Mouse (Mus musculus) limb, embryonic 14.5 days (tissue): Measurements from ENCODE around the gene Setd6. TPM values are rescaled to one million over a fixed set of nuclear protein-coding genes. Genes with fewer than 3 reads are reported as not detected.
A peak's percentile ranks its signal among the peaks of the same experiment; 100 is the strongest.

Experiments used
- ATAC-seq: fragments of 200-750 bp; cut with Nextera tagmentation; 2 replicates; pipeline ENCODE4 v1.8.0; 2017; ENCODE audit warnings: low read depth, moderate number of reproducible peaks, moderate TSS enrichment; ENCODE audit not compliant: low FRiP score
- DNase-seq: peaks from one replicate; pipeline ENCODE4 v3.0.0-alpha.2; 2015; ENCODE audit warnings: low spot score
- H3K27ac ChIP-seq: fragments of 300-500 bp; sonication (generic); replicated peaks from 2 replicates; pipeline ENCODE4 v1.5.1; 2014; ENCODE audit warnings: low read depth, mild to moderate bottlenecking, low read length, moderate library complexity, mixed read lengths
- H3K27me3 ChIP-seq: fragments of 300-500 bp; sonication (generic); 2 replicates; pipeline ENCODE4 v1.6.1; 2014; ENCODE audit warnings: low read length, mixed read lengths; ENCODE audit not compliant: control insufficient read depth, insufficient read depth
- H3K36me3 ChIP-seq: fragments of 300-500 bp; sonication (generic); 2 replicates; pipeline ENCODE4 v1.6.1; 2014; ENCODE audit warnings: mild to moderate bottlenecking, low read length, moderate library complexity, mixed read lengths; ENCODE audit not compliant: control insufficient read depth, insufficient read depth
- H3K4me1 ChIP-seq: fragments of 300-500 bp; sonication (generic); 2 replicates; pipeline ENCODE4 v1.6.1; 2014; ENCODE audit warnings: antibody characterized with exemption, low read length, mixed read lengths; ENCODE audit not compliant: control insufficient read depth, insufficient read depth
- H3K4me2 ChIP-seq: fragments of 300-500 bp; sonication (generic); replicated peaks from 2 replicates; pipeline ENCODE4 v1.6.1; 2014; ENCODE audit warnings: low read depth, mild to moderate bottlenecking, low read length, moderate library complexity; ENCODE audit not compliant: severe bottlenecking
- H3K4me3 ChIP-seq: fragments of 300-500 bp; sonication (generic); replicated peaks from 2 replicates; pipeline ENCODE4 v1.5.1; 2014; ENCODE audit warnings: low read length
- H3K9ac ChIP-seq: fragments of 300-500 bp; sonication (generic); 2 replicates; pipeline ENCODE4 v1.6.1; 2014; ENCODE audit warnings: mild to moderate bottlenecking, low read depth, low read length, moderate library complexity; ENCODE audit not compliant: severe bottlenecking
- H3K9me3 ChIP-seq: fragments of 300-500 bp; sonication (generic); 2 replicates; pipeline ENCODE4 v1.6.1; 2016; ENCODE audit warnings: low read length; ENCODE audit not compliant: control insufficient read depth
- POLR2A ChIP-seq: fragments of 200-500 bp; IDR thresholded peaks from 2 replicates; pipeline ENCODE4 v1.8.0; 2012; ENCODE audit warnings: inconsistent platforms, mild to moderate bottlenecking, moderate library complexity, borderline replicate concordance; ENCODE audit not compliant: insufficient read depth, insufficient read length; ENCODE audit errors: extremely low read depth
- whole genome bisulfite sequencing: fragments of 180-500 bp; shearing (Covaris S2); extraction: QIAGEN DNeasy Blood & Tissue Kit; methylation state at CpG from one replicate; pipeline ENCODE4 v1.1.7; 2014; 5-methylcytosine and 5-hydroxymethylcytosine counted together
- polyA plus RNA-seq, 2 experiments: library from polyadenylated mRNA; depleted of rRNA in 1 of 2; stranded (reverse) in 1 of 2; unstranded in 1 of 2; fragments of >200 nt; fragmentation: Nextera tagmentation in 1 of 2; extraction: Ambion mirVana in 1 of 2; gene quantifications; 2 replicates each; pipeline versions ENCODE4 v1.2.1 to v1.2.3; 2012 to 2014

Gene Setd6
- polyA plus RNA-seq, 2 experiments = 14.7 to 21.5 TPM

DNA sequence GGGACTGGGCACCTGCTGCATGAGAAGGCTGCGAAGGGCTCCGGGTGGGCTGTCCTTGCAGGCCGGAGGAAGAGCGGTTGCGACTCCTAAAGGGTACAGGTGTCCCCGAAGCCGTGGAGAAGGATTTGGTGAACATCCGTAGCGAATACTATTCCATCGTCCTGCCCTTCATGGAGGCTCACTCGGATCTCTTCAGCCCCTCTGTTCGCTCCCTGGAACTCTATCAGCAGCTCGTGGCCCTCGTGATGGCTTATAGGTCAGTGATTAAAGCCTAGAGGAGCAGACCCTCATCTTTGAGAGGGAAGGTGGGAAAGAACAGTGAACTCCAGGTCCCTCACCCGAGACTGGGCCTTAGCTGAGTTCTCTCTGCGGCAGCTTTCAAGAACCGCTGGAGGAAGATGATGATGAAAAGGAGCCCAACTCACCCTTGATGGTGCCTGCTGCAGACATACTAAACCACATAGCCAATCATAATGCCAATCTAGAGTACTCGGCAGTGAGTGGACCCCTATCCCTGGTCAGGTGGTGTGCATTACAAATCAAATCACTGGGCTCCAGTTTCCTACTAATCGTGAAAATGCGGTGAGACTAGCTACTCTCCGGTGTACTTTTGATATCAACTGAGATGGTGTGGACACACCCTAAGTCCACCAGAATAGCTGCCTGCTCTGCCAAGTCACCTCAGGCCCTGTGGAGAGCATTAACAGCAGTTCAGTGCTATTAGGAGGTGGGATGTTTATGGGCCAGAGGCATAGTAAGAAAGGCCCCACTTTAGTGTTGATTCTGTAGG is 1.1 kb downstream of the Setd6 start:
- H3K27ac ChIP-seq = no peak overlapping the region
- H3K4me1 ChIP-seq = peaks cover 6% of the 10 kb centered on the region; the same call in 1 of the 2 replicates
- no peaks in the 10 kb centered on the region for H3K27me3 ChIP-seq
- no peak for DNase-seq
- peaks cover 46% of the 10 kb centered on the region for H3K36me3 ChIP-seq
- WGBS = 17% methylated on average over 21 of the region's 21 CpGs
- ATAC-seq = no peak
- peak overlapping the region; percentile 87 for H3K4me2 ChIP-seq
- H3K9ac ChIP-seq = peak overlapping the region; percentile 80
- no peaks in the 10 kb centered on the region for H3K9me3 ChIP-seq
- peak overlapping the region; percentile 77 for H3K4me3 ChIP-seq
- no peak for TF ChIP-seq POLR2A

- H3K4me2 ChIP-seq = no peak overlapping the region
- H3K27ac ChIP-seq = no peak overlapping the region
- TF ChIP-seq POLR2A = no peak
- no peak overlapping the region for H3K9ac ChIP-seq
- no peak overlapping the region for H3K4me3 ChIP-seq
- no peaks in the 10 kb centered on the region for H3K9me3 ChIP-seq
- peaks cover 93% of the 10 kb centered on the region for H3K36me3 ChIP-seq
- H3K4me1 ChIP-seq = no peaks in the 10 kb centered on the region
- 87% methylated on average over 4 of the region's 4 CpGs for WGBS
- DNase-seq (no peak), ATAC-seq (no peak)
- no peaks in the 10 kb centered on the region for H3K27me3 ChIP-seq
Measured at GRCm38 (mm10) chr8:95727625-95728024, 11.9 kb downstream of the Setd6 start.

GRCm38 (mm10) chr8:95738596-95738995 is 22.9 kb downstream of the Setd6 start:
- Histone ChIP-seq H3K27ac (no peak overlapping the region), H3K36me3 (peaks cover 93% of the 10 kb centered on the region), H3K27me3 (no peaks in the 10 kb centered on the region), H3K9ac (no peak overlapping the region), H3K9me3 (no peaks in the 10 kb centered on the region), H3K4me3 (no peak overlapping the region), H3K4me2 (no peak overlapping the region), H3K4me1 (no peaks in the 10 kb centered on the region)
- DNase-seq (no peak), ATAC-seq (no peak)
- WGBS = 74% methylated on average over 7 of the region's 7 CpGs
- TF ChIP-seq POLR2A = no peak

GRCm38 (mm10) chr8:95741732-95742131 is 26.1 kb downstream of the Setd6 start:
- no peaks in the 10 kb centered on the region for H3K9me3 ChIP-seq
- no peak overlapping the region for H3K4me2 ChIP-seq
- ATAC-seq = no peak
- no peaks in the 10 kb centered on the region for H3K4me1 ChIP-seq
- no peak overlapping the region for H3K27ac ChIP-seq
- WGBS = 94% methylated on average over 7 of the region's 7 CpGs
- no peak for TF ChIP-seq POLR2A
- H3K36me3 ChIP-seq = peaks cover 95% of the 10 kb centered on the region
- H3K4me3 ChIP-seq = no peak overlapping the region
- H3K27me3 ChIP-seq = no peaks in the 10 kb centered on the region
- no peak for DNase-seq
- H3K9ac ChIP-seq = no peak overlapping the region

GRCm38 (mm10) chr8:95748028-95748427 is 32.3 kb downstream of the Setd6 start:
- H3K9ac ChIP-seq = no peak overlapping the region
- H3K4me1 ChIP-seq = no peaks in the 10 kb centered on the region
- no peak overlapping the region for H3K27ac ChIP-seq
- peaks cover 86% of the 10 kb centered on the region for H3K36me3 ChIP-seq
- H3K4me2 ChIP-seq = no peak overlapping the region
- ATAC-seq (no peak), DNase-seq (no peak)
- H3K9me3 ChIP-seq = no peaks in the 10 kb centered on the region
- no peak for TF ChIP-seq POLR2A
- no peak overlapping the region for H3K4me3 ChIP-seq
- 92% methylated on average over 4 of the region's 4 CpGs for WGBS
- H3K27me3 ChIP-seq = no peaks in the 10 kb centered on the region
